Mouse (Mus musculus): ENCODE results near the gene Ift52. TPM values are rescaled to one million over a fixed set of nuclear protein-coding genes. Genes with fewer than 3 reads are reported as not detected.
A peak's percentile ranks its signal among the peaks of the same experiment; 100 is the strongest.
"Not testable (repeated sequence)": the region's sequence is repeated elsewhere in the genome, so short reads cannot be mapped to it uniquely, and the experiment has no call there.

The Ift52 gene
- polyA plus RNA-seq, 1 experiment: 21.1 TPM

GRCm38 (mm10) chr2:163055715-163056114, 38.6 kb downstream of the Ift52 start:
- Histone ChIP-seq H3K4me3 (peak overlapping the region; percentile 51), H3K27me3 (ENCODE audit: control insufficient read depth, insufficient read depth, insufficient read length) (no peaks in the 10 kb centered on the region), H3K79me2 (ENCODE audit: control insufficient read depth, insufficient read depth) (no peaks in the 10 kb centered on the region), H3K4me2 (ENCODE audit: low read depth) (peak overlapping the region; percentile 85), H3ac (ENCODE audit: control insufficient read depth, insufficient read length) (peak overlapping the region; percentile 6), H3K36me3 (ENCODE audit: control insufficient read depth, insufficient read depth) (no peaks in the 10 kb centered on the region)
- TF ChIP-seq USF1 (IDR thresholded peaks at IDR 0.05; ENCODE audit: low read depth) (no peak), E2F4 (IDR thresholded peaks at IDR 0.05; ENCODE audit: insufficient read depth) (no peak), MAX (IDR thresholded peaks at IDR 0.05; ENCODE audit: low read depth) (no peak), MYOG (IDR thresholded peaks at IDR 0.05; ENCODE audit: control insufficient read depth in 1 of 3, insufficient read depth in 1 of 3, insufficient read length in 2 of 3, low read depth in 2 of 3) (no peak), TCF3 (IDR thresholded peaks at IDR 0.05; ENCODE audit: insufficient read length, low read depth) (no peak), SRF (IDR thresholded peaks at IDR 0.05; ENCODE audit: control insufficient read depth, insufficient read length, low read depth) (no peak), POLR2A (IDR thresholded peaks at IDR 0.05; ENCODE audit: insufficient read length, low read depth) (no peak), POLR2AphosphoS2 (IDR thresholded peaks at IDR 0.05; ENCODE audit: insufficient read length, low read depth) (no peak), MYOD1 (IDR thresholded peaks at IDR 0.05; ENCODE audit: control insufficient read depth in 1 of 3, insufficient read length in 2 of 3, low read depth in 2 of 3) (no peak), REST (IDR thresholded peaks at IDR 0.05; ENCODE audit: insufficient read depth, insufficient read length) (no peak), TCF12 (IDR thresholded peaks at IDR 0.05; ENCODE audit: insufficient read depth, poor library complexity, severe bottlenecking) (no peak), CEBPB (IDR thresholded peaks at IDR 0.05; ENCODE audit: insufficient read depth, poor library complexity, severe bottlenecking) (no peak)

GRCm38 (mm10) chr2:163056584-163056983, 39.4 kb downstream of the Ift52 start:
- Histone ChIP-seq H3K4me2 (ENCODE audit: low read depth) (no peak overlapping the region), H3ac (ENCODE audit: control insufficient read depth, insufficient read length) (no peak overlapping the region), H3K36me3 (ENCODE audit: control insufficient read depth, insufficient read depth) (no peaks in the 10 kb centered on the region), H3K79me2 (ENCODE audit: control insufficient read depth, insufficient read depth) (no peaks in the 10 kb centered on the region), H3K27me3 (ENCODE audit: control insufficient read depth, insufficient read depth, insufficient read length) (no peaks in the 10 kb centered on the region), H3K4me3 (no peak overlapping the region)
- TF ChIP-seq TCF3 (IDR thresholded peaks at IDR 0.05; ENCODE audit: insufficient read length, low read depth) (no peak), MYOG (IDR thresholded peaks at IDR 0.05; ENCODE audit: control insufficient read depth in 1 of 3, insufficient read depth in 1 of 3, insufficient read length in 2 of 3, low read depth in 2 of 3) (no peak), TCF12 (IDR thresholded peaks at IDR 0.05; ENCODE audit: insufficient read depth, poor library complexity, severe bottlenecking) (no peak), USF1 (IDR thresholded peaks at IDR 0.05; ENCODE audit: low read depth) (no peak), POLR2A (IDR thresholded peaks at IDR 0.05; ENCODE audit: insufficient read length, low read depth) (no peak)

- H3K36me3 ChIP-seq (ENCODE audit: control insufficient read depth, insufficient read depth); H3K79me2 ChIP-seq (ENCODE audit: control insufficient read depth, insufficient read depth); H3K27me3 ChIP-seq (ENCODE audit: control insufficient read depth, insufficient read depth, insufficient read length); H3K4me2 ChIP-seq (ENCODE audit: low read depth); H3ac ChIP-seq (ENCODE audit: control insufficient read depth, insufficient read length); H3K4me3 ChIP-seq: not testable (repeated sequence)
Observed at GRCm38 (mm10) chr2:163058981-163059380, 41.8 kb downstream of the Ift52 start.

GRCm38 (mm10) chr2:163060630-163061029, 43.5 kb downstream of the Ift52 start:
- H3ac ChIP-seq (ENCODE audit: control insufficient read depth, insufficient read length): no peak overlapping the region
- no peaks in the 10 kb centered on the region for H3K27me3 ChIP-seq (ENCODE audit: control insufficient read depth, insufficient read depth, insufficient read length)
- no peak for TF ChIP-seq REST (IDR thresholded peaks at IDR 0.05; ENCODE audit: insufficient read depth, insufficient read length)
- TF ChIP-seq USF1 (IDR thresholded peaks at IDR 0.05; ENCODE audit: low read depth): no peak
- no peak for TF ChIP-seq TCF12 (IDR thresholded peaks at IDR 0.05; ENCODE audit: insufficient read depth, poor library complexity, severe bottlenecking)
- no peak for TF ChIP-seq MAX (IDR thresholded peaks at IDR 0.05; ENCODE audit: low read depth)
- TF ChIP-seq MYOD1 (IDR thresholded peaks at IDR 0.05; ENCODE audit: control insufficient read depth in 1 of 3, insufficient read length in 2 of 3, low read depth in 2 of 3): no peak
- TF ChIP-seq SRF (IDR thresholded peaks at IDR 0.05; ENCODE audit: control insufficient read depth, insufficient read length, low read depth): no peak
- TF ChIP-seq E2F4 (IDR thresholded peaks at IDR 0.05; ENCODE audit: insufficient read depth): no peak
- TF ChIP-seq MYOG (IDR thresholded peaks at IDR 0.05; ENCODE audit: control insufficient read depth in 1 of 3, insufficient read depth in 1 of 3, insufficient read length in 2 of 3, low read depth in 2 of 3): no peak
- TF ChIP-seq CEBPB (IDR thresholded peaks at IDR 0.05; ENCODE audit: insufficient read depth, poor library complexity, severe bottlenecking): no peak
- no peak for TF ChIP-seq POLR2A (IDR thresholded peaks at IDR 0.05; ENCODE audit: insufficient read length, low read depth)
- no peak for TF ChIP-seq TCF3 (IDR thresholded peaks at IDR 0.05; ENCODE audit: insufficient read length, low read depth)
- no peak for TF ChIP-seq POLR2AphosphoS2 (IDR thresholded peaks at IDR 0.05; ENCODE audit: insufficient read length, low read depth)
- no peaks in the 10 kb centered on the region for H3K79me2 ChIP-seq (ENCODE audit: control insufficient read depth, insufficient read depth)
- no peak overlapping the region for H3K4me2 ChIP-seq (ENCODE audit: low read depth)
- no peaks in the 10 kb centered on the region for H3K36me3 ChIP-seq (ENCODE audit: control insufficient read depth, insufficient read depth)
- H3K4me3 ChIP-seq: no peak overlapping the region

- Histone ChIP-seq H3K27me3 (ENCODE audit: control insufficient read depth, insufficient read depth, insufficient read length) (no peaks in the 10 kb centered on the region), H3K79me2 (ENCODE audit: control insufficient read depth, insufficient read depth) (no peaks in the 10 kb centered on the region), H3K36me3 (ENCODE audit: control insufficient read depth, insufficient read depth) (no peaks in the 10 kb centered on the region), H3K4me2 (ENCODE audit: low read depth) (no peak overlapping the region), H3ac (ENCODE audit: control insufficient read depth, insufficient read length) (no peak overlapping the region), H3K4me3 (no peak overlapping the region)
- TF ChIP-seq SRF (IDR thresholded peaks at IDR 0.05; ENCODE audit: control insufficient read depth, insufficient read length, low read depth): no peak
- no peak for TF ChIP-seq CEBPB (IDR thresholded peaks at IDR 0.05; ENCODE audit: insufficient read depth, poor library complexity, severe bottlenecking)
- no peak for TF ChIP-seq POLR2AphosphoS2 (IDR thresholded peaks at IDR 0.05; ENCODE audit: insufficient read length, low read depth)
- TF ChIP-seq MAX (IDR thresholded peaks at IDR 0.05; ENCODE audit: low read depth): no peak
Observed at GRCm38 (mm10) chr2:163061203-163062118, 44.3 kb downstream of the Ift52 start.
